Mouse (Mus musculus) embryo, embryonic 10.5 days (tissue): Measurements from ENCODE around the gene Nudt4.
A peak's percentile ranks its signal among the peaks of the same experiment; 100 is the strongest.

Experiments
- DNase-seq: peaks from one replicate; pipeline ENCODE4 v3.0.0-alpha.2; 2015; ENCODE audit warnings: low spot score

Nudt4 gene

DNA sequence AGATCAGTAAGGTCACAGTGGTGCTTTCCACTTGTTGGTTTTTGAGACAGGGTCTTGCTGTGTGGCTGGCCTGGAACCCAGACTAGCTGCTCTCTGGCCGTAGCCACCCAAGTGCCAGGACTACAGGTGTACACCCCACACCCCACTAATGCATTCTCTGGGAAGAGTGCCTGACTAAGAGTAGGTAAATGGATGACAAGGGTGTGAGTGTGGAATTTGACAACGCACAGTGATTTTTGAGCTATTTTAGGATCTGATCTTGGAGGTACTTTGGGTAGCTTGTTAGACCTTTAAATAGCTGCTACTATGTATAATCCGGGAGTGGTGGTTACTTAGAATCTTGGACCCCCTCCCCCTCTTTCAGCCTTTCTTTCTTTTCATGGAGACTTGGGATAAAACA, 24.7 kb downstream of the Nudt4 start:
- DNase-seq, result no peak

GRCm38 (mm10) chr10:95536222-95536541, 27.8 kb downstream of the Nudt4 start:
- DNase-seq, result no peak

DNA sequence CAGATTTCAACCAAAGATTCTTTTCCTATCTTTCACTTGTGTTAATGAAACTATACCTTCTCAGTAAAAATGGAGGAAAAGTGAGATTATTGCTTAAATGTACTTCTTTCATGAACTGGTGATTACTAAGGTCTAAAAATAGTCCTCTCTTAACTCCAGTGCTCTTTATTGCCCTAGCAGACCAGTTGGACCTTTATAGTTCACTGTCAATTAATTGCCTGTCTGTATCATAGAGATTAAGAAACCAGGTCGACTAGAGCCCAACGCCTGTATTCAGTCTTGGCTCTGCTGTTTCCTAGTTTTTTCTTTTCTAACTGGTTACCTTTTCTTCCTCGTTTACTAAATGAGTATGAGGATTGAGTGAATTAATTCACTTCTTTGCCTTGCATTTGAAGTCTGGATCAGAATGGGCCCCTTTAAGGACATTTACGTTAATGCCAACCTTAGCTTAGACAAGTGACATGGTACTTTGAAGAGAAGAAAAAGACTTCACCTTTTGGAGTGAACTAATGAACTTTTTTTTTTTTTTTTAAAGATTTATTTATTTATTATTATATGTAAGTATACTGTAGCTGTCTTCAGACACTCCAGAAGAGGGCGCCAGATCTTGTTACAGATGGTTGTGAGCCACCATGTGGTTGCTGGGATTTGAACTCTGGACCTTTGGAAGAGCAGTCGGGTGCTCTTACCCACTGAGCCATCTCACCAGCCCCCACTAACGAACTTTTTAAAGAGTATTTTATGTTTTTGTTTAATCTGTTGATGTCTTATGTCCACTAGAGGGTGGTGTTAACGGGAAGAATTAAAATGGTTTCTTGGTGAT, 28.3 kb downstream of the Nudt4 start:
- no peak for DNase-seq

DNA sequence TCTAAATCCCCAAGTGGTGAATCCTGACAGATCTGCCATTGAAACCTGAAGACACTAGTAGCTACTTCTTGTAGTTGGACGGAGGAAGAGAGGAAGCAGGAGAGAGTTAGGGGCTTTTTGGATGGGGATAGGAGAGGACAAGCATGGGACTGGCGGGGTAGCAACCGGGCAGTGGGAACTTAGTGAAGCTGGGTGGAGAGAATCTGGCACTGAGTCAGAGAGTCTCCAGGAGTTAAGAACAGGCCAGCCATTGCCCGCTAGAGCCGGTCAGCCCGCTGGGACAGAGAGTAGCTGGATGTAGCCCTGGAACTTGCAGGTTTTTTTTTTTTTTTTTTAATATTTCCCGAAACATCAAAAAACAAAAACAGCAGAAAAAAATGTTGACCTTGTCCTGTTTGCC, 30.6 kb downstream of the Nudt4 start:
- no peak for DNase-seq

- DNase-seq, result no peak
Measured at GRCm38 (mm10) chr10:95532916-95533315, 31.0 kb downstream of the Nudt4 start.

DNA sequence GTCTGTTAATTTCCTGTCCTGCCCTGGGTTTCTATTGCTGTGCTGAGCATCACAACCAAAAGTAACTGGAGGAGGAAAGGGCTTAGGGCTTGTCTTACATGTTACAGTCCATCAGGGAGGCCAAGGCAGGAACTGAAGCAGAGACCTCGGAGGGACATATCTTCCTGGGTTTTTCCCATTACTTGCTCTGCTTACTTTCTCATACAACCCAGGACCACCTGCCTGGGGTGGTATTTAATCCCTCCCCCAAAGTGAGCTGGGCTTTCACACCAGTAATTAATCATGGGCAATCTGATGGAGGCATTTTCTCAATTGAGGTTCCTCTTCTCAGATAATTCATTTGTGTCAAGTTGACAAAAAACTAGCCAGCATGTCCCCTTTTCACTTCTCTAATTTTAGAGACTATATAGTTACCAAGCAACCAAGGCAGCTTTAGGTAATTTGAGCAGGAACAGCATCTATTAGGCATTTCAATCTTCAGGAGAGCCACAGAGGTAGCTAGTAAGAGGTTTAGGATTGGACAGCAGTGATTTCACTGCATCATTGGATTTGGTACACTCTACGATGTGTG, 33.3 kb downstream of the Nudt4 start:
- no peak for DNase-seq

DNA sequence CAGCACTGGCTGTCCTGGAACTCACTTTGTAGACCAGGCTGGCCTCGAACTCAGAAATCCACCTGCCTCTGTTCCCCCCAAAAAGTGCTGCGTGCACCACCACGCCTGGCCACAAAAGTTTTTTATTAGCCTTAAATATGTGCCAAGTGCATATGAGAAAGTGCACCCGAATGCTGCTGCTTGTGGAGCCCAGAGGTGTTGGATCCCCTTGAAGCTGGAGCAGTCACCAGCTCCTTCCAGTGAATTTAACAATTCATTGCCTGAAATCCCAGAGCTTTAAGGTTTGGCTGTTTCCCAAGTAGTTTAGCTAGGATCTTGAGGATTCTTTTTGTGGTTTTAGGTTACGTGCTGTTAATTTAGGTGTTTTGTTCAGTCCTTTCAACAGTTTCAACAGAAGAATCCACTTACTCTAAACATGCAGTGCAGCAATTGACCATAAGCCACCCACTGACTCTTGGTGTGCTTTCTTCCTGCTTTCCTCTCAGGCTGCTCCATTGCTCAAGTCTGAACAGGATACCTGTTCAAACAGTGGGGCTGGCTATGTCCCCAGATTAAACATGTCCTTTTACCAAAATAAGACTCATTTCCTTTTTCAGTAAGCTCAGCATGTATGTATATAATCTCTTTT, 37.3 kb downstream of the Nudt4 start:
- no peak for DNase-seq

- DNase-seq, result no peak
Measured at GRCm38 (mm10) chr10:95525871-95526270, 38.1 kb downstream of the Nudt4 start.

DNA sequence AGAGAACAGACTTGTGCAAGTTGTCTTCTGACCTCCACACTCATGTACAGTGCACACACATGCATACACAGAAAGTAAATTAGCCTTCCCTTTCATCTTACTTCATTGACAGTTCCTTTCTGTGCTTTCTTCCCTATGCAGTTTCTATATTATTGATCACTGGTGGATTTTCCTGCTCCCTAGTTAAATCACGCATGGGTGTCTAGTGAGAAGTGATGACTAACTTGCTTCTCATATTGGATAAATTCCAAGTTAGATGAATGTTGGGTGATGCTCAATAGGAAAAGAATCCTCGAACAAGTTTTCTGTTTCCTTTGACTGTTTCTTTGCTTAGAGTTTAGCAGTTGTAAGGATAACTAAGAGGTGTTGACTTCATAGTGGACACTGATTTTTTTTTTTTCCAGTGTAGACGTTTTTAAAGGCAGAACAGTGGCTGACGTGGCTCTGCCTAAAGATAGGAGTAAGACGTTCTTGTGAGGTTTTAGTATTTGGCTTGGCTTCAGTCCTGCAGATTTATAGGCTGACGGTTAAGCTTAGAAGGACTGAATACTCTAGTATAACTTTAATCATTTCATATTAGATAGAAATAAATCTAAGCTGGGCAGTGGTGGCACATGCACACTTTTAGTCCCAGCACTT, 38.8 kb downstream of the Nudt4 start:
- DNase-seq, result no peak

DNA sequence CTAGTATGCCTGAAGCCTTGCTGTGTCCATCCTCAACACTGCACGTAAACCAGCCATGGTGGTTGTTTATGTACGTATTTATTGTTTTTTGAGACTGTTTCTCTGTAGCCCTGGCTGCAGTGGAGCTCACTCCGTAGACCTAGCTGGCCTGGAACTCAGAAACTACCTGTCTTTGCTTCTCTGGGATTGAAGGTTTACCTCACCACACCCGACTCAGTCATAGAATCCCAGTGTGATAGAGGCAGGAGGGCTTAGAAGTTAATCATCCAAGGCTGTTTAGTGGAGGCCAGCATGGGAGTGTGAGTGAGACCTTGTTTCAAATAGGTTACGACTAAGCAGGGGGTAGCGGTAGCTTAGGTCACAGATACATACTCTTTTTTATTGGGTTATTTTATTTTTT, 46.3 kb downstream of the Nudt4 start:
- no peak for DNase-seq

GRCm38 (mm10) chr10:95515293-95515931, 48.5 kb downstream of the Nudt4 start:
- DNase-seq, result peak; percentile 35

DNA sequence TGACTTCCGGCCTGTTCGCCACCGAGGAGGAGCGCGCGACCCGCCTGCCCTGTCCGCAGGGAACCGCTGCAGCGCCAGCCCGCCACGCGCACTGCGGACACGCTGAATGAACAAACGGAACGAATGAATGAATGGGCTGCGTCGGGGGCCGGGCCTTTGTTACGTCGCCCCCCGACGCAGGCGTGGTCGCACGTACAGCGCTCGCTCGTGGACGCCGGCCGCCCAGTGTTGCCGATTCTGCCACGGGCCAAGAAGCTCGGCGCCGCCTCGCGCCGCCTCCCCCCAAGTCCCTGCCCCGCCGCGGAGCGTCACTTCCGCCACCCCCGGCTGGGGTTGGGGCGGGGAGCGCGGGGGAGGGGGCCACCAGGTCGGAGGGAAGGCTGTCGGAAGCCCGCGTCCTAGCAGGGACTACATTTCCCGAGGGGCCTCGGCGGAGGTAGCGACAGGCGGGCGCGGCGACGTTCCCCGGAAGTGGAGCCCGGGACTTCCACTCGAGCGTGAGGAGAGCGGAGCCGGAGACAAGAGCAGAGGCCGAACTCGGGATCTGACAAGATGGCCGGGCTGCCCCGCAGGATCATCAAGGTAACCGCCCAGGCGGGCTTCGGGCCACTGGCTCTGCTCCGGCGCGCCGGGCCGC, 49.2 kb downstream of the Nudt4 start, which contains the start of gene Ube2n:
Gene Ube2n (plus strand): TSS at position 490 of the 637 bp plus-strand sequence.
- DNase-seq, result peak; percentile 97

DNA sequence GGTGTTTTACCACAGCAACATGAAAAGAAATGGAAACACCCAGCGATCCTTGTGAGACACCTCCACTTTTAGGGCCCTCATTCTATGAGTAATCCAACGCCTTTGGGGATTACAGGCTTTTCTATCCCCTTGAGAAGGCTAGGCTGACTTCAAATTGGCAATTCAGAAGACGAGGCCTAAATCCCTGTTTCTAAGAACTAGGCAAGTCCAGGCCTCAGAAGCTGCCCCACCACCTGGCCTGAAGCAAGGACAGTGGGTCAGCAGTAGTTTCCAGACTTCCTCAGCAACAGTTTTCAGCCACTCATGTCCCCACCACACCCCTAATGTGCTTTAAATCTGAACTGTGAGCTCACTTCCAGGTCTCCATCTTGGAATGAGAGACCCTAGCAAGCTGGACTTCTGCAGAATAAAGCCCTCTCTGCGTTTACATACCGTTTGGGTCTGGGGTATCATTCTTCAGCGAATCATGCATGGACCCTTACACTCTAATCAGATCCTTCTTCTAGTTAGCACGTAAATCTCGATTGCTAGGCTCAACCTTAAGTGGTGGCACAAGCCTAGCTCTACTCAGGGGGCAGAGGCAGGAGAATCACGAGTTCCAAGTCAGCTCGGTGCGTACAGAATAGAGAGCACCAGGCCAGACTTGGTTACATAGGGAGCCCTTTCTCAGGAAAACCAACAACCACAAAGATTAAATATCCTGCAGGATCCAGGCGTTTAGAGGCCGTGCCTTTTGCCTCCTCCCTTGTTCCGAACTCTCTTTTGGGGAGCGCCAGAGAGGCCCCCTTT, 50.0 kb downstream of the Nudt4 start:
- DNase-seq, result peak; percentile 60

GRCm38 (mm10) chr10:95512635-95513034, 51.3 kb downstream of the Nudt4 start:
- DNase-seq, result no peak

GRCm38 (mm10) chr10:95509263-95509662, 54.7 kb downstream of the Nudt4 start:
- no peak for DNase-seq

DNA sequence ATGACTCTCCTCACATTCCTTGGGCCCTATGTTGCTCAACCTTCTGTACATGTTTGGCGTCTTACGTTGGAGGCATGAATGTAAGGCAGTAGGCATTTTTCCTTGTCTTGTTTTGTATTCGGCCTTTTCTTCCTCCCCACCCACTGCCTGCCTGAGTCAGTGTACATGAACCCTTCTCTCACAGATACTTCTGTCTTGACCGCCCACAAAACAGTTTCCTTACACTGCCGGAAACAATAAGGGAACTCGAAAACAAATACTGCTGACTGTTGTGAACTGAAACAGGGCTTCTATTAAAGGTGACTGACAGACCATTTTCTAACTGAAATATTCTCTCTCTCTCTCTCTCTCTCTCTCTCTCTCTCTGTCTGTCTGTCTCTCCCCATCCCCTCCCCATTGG, 55.2 kb downstream of the Nudt4 start:
- DNase-seq, result no peak

DNA sequence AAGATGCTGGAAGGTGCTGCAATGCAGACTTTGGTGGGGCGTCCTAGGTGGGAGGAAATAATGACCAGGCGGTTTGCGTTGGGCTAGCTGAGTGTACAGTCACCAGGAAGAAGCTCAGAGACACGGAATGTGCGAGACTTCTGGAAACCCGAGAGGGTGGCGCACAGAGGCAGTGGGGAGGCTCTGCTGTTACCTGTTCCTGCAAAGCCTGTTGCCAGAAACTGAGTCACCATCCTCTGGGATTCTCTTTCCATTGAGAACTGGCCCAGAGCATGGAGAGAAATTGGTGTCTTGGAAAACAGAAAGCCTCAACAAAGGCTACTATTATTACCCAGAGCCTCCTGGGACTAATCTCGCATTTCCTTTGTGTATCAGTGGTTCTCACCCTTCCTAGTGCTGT, 55.8 kb downstream of the Nudt4 start:
- no peak for DNase-seq

DNA sequence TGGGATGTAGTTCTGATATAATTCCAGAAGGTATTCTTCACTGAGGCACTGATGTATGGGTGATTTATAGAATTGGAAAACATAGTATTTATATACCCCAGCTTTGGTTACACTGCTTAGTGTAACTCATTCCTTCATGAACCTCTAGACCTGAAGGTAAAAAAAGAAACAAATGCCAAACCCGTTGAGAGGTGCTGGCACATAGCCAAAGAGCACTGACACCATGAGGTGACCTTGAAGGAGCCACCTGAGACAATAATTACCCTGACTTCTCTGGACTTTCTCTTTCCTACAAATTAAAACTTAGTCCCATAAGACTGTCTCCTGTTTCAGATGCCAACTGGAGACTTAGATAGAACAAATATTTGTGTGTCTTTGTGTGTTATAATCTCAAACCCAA, 59.6 kb downstream of the Nudt4 start:
- DNase-seq, result no peak

- no peak for DNase-seq
Measured at GRCm38 (mm10) chr10:95503443-95504235, 60.3 kb downstream of the Nudt4 start.

GRCm38 (mm10) chr10:95501463-95502081, 62.4 kb downstream of the Nudt4 start, which contains the start of gene Mrpl42:
TSS of gene Mrpl42 (minus strand) at chr10:95501940.
- DNase-seq, result peak; percentile 96
